Mouse (Mus musculus) G1E (cell line): ENCODE data around the gene Tjp3.

Experiments
- CTCF ChIP-seq: IDR thresholded peaks from 2 replicates; pipeline ENCODE4 v1.5.1; 2012; ENCODE audit warnings: low read depth, low read length, inconsistent platforms, mixed read lengths
- GATA1 ChIP-seq: IDR thresholded peaks from 2 replicates; pipeline ENCODE4 v1.6.1; 2012; ENCODE audit warnings: borderline replicate concordance, low read length, inconsistent platforms, mixed read lengths
- GATA2 ChIP-seq: IDR thresholded peaks from 2 replicates; pipeline ENCODE4 v1.6.1; 2012; ENCODE audit warnings: low read depth, low read length, inconsistent platforms, borderline replicate concordance
- POLR2AphosphoS5 ChIP-seq: IDR thresholded peaks from 2 replicates; pipeline ENCODE4 v1.6.1; 2012; ENCODE audit warnings: low read depth, low read length, inconsistent platforms; ENCODE audit not compliant: insufficient replicate concordance
- TAL1 ChIP-seq: conservative IDR thresholded peaks from 2 replicates; pipeline ENCODE4 v1.6.1; 2012; ENCODE audit warnings: low read depth, low read length, inconsistent platforms, mixed read lengths

DNA sequence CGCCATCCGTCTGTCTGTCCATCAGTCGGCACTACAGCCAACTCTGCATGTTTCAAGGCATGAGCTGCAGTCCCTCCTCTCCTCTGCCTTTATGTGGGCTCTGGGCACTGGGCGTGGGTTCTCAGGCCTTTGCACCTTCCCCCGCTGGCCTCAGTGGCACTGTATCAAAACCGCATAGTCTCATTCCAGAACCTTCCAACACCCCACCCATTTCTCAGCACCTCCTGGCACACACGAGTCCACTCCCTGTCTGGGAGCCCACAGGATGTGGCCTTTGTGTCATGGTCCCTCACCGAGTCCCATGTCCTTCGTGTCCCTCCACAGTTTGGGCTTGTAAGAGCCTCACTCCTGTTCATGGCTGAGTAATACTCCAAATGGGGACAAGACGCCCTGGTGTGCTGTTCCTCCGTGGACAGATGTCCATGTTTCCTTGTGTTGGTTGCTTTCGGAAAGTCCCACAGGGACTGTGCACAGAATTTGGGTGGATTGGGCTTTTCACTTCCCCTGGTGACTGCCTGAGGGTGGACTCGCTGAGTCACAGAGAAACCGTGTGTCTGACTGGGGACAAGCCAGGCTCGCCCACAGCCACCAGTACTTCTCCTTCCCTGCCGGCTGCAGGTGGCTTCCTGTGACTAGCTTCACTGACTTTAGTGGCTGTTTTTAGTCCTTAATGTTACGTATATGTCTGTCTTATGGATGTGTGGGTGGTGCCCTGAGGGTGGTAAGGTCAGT lies 7.2 kb upstream of the Tjp3 start:
- TF ChIP-seq GATA1, result no peak
- no peak for TF ChIP-seq CTCF
- no peak for TF ChIP-seq GATA2
- no peak for TF ChIP-seq TAL1
- TF ChIP-seq POLR2AphosphoS5, result no peak
